Mouse (Mus musculus): ENCODE data around the gene Hyls1. TPM values are rescaled to one million over a fixed set of nuclear protein-coding genes. Genes with fewer than 3 reads are reported as not detected.

The Hyls1 gene
- polyA plus RNA-seq, 1 experiment, result 5.1 TPM

GRCm38 (mm10) chr9:35522241-35522640 is 48.0 kb downstream of the Hyls1 start:
- no peaks in the 10 kb centered on the region for H3K27me3 ChIP-seq (ENCODE audit: control insufficient read depth, insufficient read depth, insufficient read length)
- TF ChIP-seq CEBPB (IDR thresholded peaks at IDR 0.05; ENCODE audit: insufficient read depth, poor library complexity, severe bottlenecking) (no peak), MAX (IDR thresholded peaks at IDR 0.05; ENCODE audit: low read depth) (no peak), TCF3 (IDR thresholded peaks at IDR 0.05; ENCODE audit: insufficient read length, low read depth) (no peak), USF1 (IDR thresholded peaks at IDR 0.05; ENCODE audit: low read depth) (no peak), SRF (IDR thresholded peaks at IDR 0.05; ENCODE audit: control insufficient read depth, insufficient read length, low read depth) (no peak), POLR2AphosphoS2 (IDR thresholded peaks at IDR 0.05; ENCODE audit: insufficient read length, low read depth) (no peak), E2F4 (IDR thresholded peaks at IDR 0.05; ENCODE audit: insufficient read depth) (no peak), POLR2A (IDR thresholded peaks at IDR 0.05; ENCODE audit: insufficient read length, low read depth) (no peak), MYOD1 (IDR thresholded peaks at IDR 0.05; ENCODE audit: control insufficient read depth in 1 of 3, insufficient read length in 2 of 3, low read depth in 2 of 3) (no peak), TCF12 (IDR thresholded peaks at IDR 0.05; ENCODE audit: insufficient read depth, poor library complexity, severe bottlenecking) (no peak), MYOG (IDR thresholded peaks at IDR 0.05; ENCODE audit: control insufficient read depth in 1 of 3, insufficient read depth in 1 of 3, insufficient read length in 2 of 3, low read depth in 2 of 3) (no peak), REST (IDR thresholded peaks at IDR 0.05; ENCODE audit: insufficient read depth, insufficient read length) (no peak)
- H3K4me3 ChIP-seq, result no peak overlapping the region
- H3K79me2 ChIP-seq (ENCODE audit: control insufficient read depth, insufficient read depth), result no peaks in the 10 kb centered on the region
- H3K36me3 ChIP-seq (ENCODE audit: control insufficient read depth, insufficient read depth), result no peaks in the 10 kb centered on the region
- no peak overlapping the region for H3ac ChIP-seq (ENCODE audit: control insufficient read depth, insufficient read length)
- H3K4me2 ChIP-seq (ENCODE audit: low read depth), result no peak overlapping the region

GRCm38 (mm10) chr9:35520631-35521348 is 49.4 kb downstream of the Hyls1 start:
- TF ChIP-seq E2F4 (IDR thresholded peaks at IDR 0.05; ENCODE audit: insufficient read depth), result no peak
- no peak for TF ChIP-seq REST (IDR thresholded peaks at IDR 0.05; ENCODE audit: insufficient read depth, insufficient read length)
- TF ChIP-seq TCF12 (IDR thresholded peaks at IDR 0.05; ENCODE audit: insufficient read depth, poor library complexity, severe bottlenecking), result no peak
- no peak for TF ChIP-seq POLR2A (IDR thresholded peaks at IDR 0.05; ENCODE audit: insufficient read length, low read depth)
- no peak for TF ChIP-seq CEBPB (IDR thresholded peaks at IDR 0.05; ENCODE audit: insufficient read depth, poor library complexity, severe bottlenecking)
- H3K4me3 ChIP-seq, result no peak overlapping the region
- no peak overlapping the region for H3K4me2 ChIP-seq (ENCODE audit: low read depth)
- no peaks in the 10 kb centered on the region for H3K79me2 ChIP-seq (ENCODE audit: control insufficient read depth, insufficient read depth)
- H3K36me3 ChIP-seq (ENCODE audit: control insufficient read depth, insufficient read depth), result no peaks in the 10 kb centered on the region
- H3ac ChIP-seq (ENCODE audit: control insufficient read depth, insufficient read length), result no peak overlapping the region
- H3K27me3 ChIP-seq (ENCODE audit: control insufficient read depth, insufficient read depth, insufficient read length), result no peaks in the 10 kb centered on the region

- Histone ChIP-seq H3K4me2 (ENCODE audit: low read depth) (no peak within 1 kb of the TSS), H3ac (ENCODE audit: control insufficient read depth, insufficient read length) (no peak within 1 kb of the TSS), H3K79me2 (ENCODE audit: control insufficient read depth, insufficient read depth) (no peaks in the 10 kb centered on the region), H3K27me3 (ENCODE audit: control insufficient read depth, insufficient read depth, insufficient read length) (no peaks in the 10 kb centered on the region), H3K4me3 (no peak within 1 kb of the TSS), H3K36me3 (ENCODE audit: control insufficient read depth, insufficient read depth) (no peaks in the 10 kb centered on the region)
- TF ChIP-seq TCF12 (IDR thresholded peaks at IDR 0.05; ENCODE audit: insufficient read depth, poor library complexity, severe bottlenecking), result no peak
- TF ChIP-seq MYOG (IDR thresholded peaks at IDR 0.05; ENCODE audit: control insufficient read depth in 1 of 3, insufficient read depth in 1 of 3, insufficient read length in 2 of 3, low read depth in 2 of 3), result no peak
- TF ChIP-seq USF1 (IDR thresholded peaks at IDR 0.05; ENCODE audit: low read depth), result no peak
- TF ChIP-seq POLR2A (IDR thresholded peaks at IDR 0.05; ENCODE audit: insufficient read length, low read depth), result no peak
- TF ChIP-seq REST (IDR thresholded peaks at IDR 0.05; ENCODE audit: insufficient read depth, insufficient read length), result no peak
- no peak for TF ChIP-seq MYOD1 (IDR thresholded peaks at IDR 0.05; ENCODE audit: control insufficient read depth in 1 of 3, insufficient read length in 2 of 3, low read depth in 2 of 3)
- TF ChIP-seq CEBPB (IDR thresholded peaks at IDR 0.05; ENCODE audit: insufficient read depth, poor library complexity, severe bottlenecking), result no peak
- no peak for TF ChIP-seq SRF (IDR thresholded peaks at IDR 0.05; ENCODE audit: control insufficient read depth, insufficient read length, low read depth)
- no peak for TF ChIP-seq POLR2AphosphoS2 (IDR thresholded peaks at IDR 0.05; ENCODE audit: insufficient read length, low read depth)
Observed at GRCm38 (mm10) chr9:35518169-35518568, 52.0 kb downstream of the Hyls1 start, which contains the start of gene Gm1113. Gm1113 (minus strand) TSS chr9:35518269.

GRCm38 (mm10) chr9:35516711-35517110 is 53.5 kb downstream of the Hyls1 start:
- Histone ChIP-seq H3K4me2 (ENCODE audit: low read depth) (no peak overlapping the region), H3K36me3 (ENCODE audit: control insufficient read depth, insufficient read depth) (no peaks in the 10 kb centered on the region), H3K4me3 (no peak overlapping the region), H3ac (ENCODE audit: control insufficient read depth, insufficient read length) (no peak overlapping the region), H3K27me3 (ENCODE audit: control insufficient read depth, insufficient read depth, insufficient read length) (no peaks in the 10 kb centered on the region), H3K79me2 (ENCODE audit: control insufficient read depth, insufficient read depth) (no peaks in the 10 kb centered on the region)
- TF ChIP-seq MYOG (IDR thresholded peaks at IDR 0.05; ENCODE audit: control insufficient read depth in 1 of 3, insufficient read depth in 1 of 3, insufficient read length in 2 of 3, low read depth in 2 of 3), result no peak
- TF ChIP-seq POLR2A (IDR thresholded peaks at IDR 0.05; ENCODE audit: insufficient read length, low read depth), result no peak
- TF ChIP-seq E2F4 (IDR thresholded peaks at IDR 0.05; ENCODE audit: insufficient read depth), result no peak
- no peak for TF ChIP-seq CEBPB (IDR thresholded peaks at IDR 0.05; ENCODE audit: insufficient read depth, poor library complexity, severe bottlenecking)
- no peak for TF ChIP-seq MAX (IDR thresholded peaks at IDR 0.05; ENCODE audit: low read depth)
- no peak for TF ChIP-seq TCF12 (IDR thresholded peaks at IDR 0.05; ENCODE audit: insufficient read depth, poor library complexity, severe bottlenecking)
- TF ChIP-seq USF1 (IDR thresholded peaks at IDR 0.05; ENCODE audit: low read depth), result no peak
- no peak for TF ChIP-seq REST (IDR thresholded peaks at IDR 0.05; ENCODE audit: insufficient read depth, insufficient read length)
- TF ChIP-seq POLR2AphosphoS2 (IDR thresholded peaks at IDR 0.05; ENCODE audit: insufficient read length, low read depth), result no peak
- TF ChIP-seq SRF (IDR thresholded peaks at IDR 0.05; ENCODE audit: control insufficient read depth, insufficient read length, low read depth), result no peak
- TF ChIP-seq TCF3 (IDR thresholded peaks at IDR 0.05; ENCODE audit: insufficient read length, low read depth), result no peak
- no peak for TF ChIP-seq MYOD1 (IDR thresholded peaks at IDR 0.05; ENCODE audit: control insufficient read depth in 1 of 3, insufficient read length in 2 of 3, low read depth in 2 of 3)
